Mouse (Mus musculus) stomach, embryonic 14.5 days (tissue): ENCODE measurements around the gene Chid1. TPM values are rescaled to one million over a fixed set of nuclear protein-coding genes. Genes with fewer than 3 reads are reported as not detected.
A peak's percentile ranks its signal among the peaks of the same experiment; 100 is the strongest.

Experiments
- ATAC-seq: fragments of 200-750 bp; cut with Nextera tagmentation; 2 replicates; pipeline ENCODE4 v1.8.0; 2017; ENCODE audit warnings: low read depth, moderate TSS enrichment; ENCODE audit not compliant: insufficient number of reproducible peaks, insufficient read depth, low FRiP score
- H3K27ac ChIP-seq: fragments of 300-500 bp; sonication (generic); 2 replicates; pipeline ENCODE4 v1.5.1; 2014; ENCODE audit warnings: mild to moderate bottlenecking, low read length, moderate library complexity, mixed read lengths
- H3K27me3 ChIP-seq: fragments of 300-500 bp; sonication (generic); 2 replicates; pipeline ENCODE4 v1.6.1; 2014; ENCODE audit warnings: low read length, control low read depth, mixed read lengths; ENCODE audit not compliant: control insufficient read depth, insufficient read depth
- H3K36me3 ChIP-seq: fragments of 300-500 bp; sonication (generic); 2 replicates; pipeline ENCODE4 v1.6.1; 2014; ENCODE audit warnings: mild to moderate bottlenecking, control low read depth, low read length, moderate library complexity, mixed read lengths; ENCODE audit not compliant: control insufficient read depth, insufficient read depth
- H3K4me1 ChIP-seq: fragments of 300-500 bp; sonication (generic); 2 replicates; pipeline ENCODE4 v1.6.1; 2014; ENCODE audit warnings: low read length, control low read depth, mixed read lengths; ENCODE audit not compliant: control insufficient read depth, insufficient read depth
- H3K4me2 ChIP-seq: fragments of 300-500 bp; sonication (generic); replicated peaks from 2 replicates; pipeline ENCODE4 v1.6.1; 2014; ENCODE audit warnings: low read depth, low read length, control low read depth
- H3K4me3 ChIP-seq: fragments of 300-500 bp; sonication (generic); 2 replicates; pipeline ENCODE4 v1.5.1; 2014; ENCODE audit warnings: low read depth, low read length, control low read depth
- H3K9ac ChIP-seq: fragments of 300-500 bp; sonication (generic); replicated peaks from 2 replicates; pipeline ENCODE4 v1.6.1; 2014; ENCODE audit warnings: low read depth, mild to moderate bottlenecking, control low read depth, low read length, moderate library complexity, mixed read lengths
- H3K9me3 ChIP-seq: fragments of 300-500 bp; sonication (generic); 2 replicates; pipeline ENCODE4 v1.6.1; 2016; ENCODE audit warnings: low read depth, low read length, control low read depth; ENCODE audit not compliant: control insufficient read depth
- WGBS: fragments of 180-500 bp; shearing (Covaris S2); extraction: QIAGEN DNeasy Blood & Tissue Kit; methylation state at CpG from one replicate; pipeline ENCODE4 v1.1.7; 2014; 5-methylcytosine and 5-hydroxymethylcytosine counted together
- polyA plus RNA-seq: library from polyadenylated mRNA; unstranded; fragments of >200 nt; fragmentation: Nextera tagmentation; extraction: Ambion mirVana; gene quantifications from 2 replicates; pipeline ENCODE4 v1.2.1, GENCODE M21; 2014

Chid1 gene
- polyA plus RNA-seq, 1 experiment from 2014 or later = 37.4 TPM

GRCm38 (mm10) chr7:141475805-141476158 lies 63.9 kb downstream of the Chid1 start:
- H3K9me3 ChIP-seq = no peaks in the 10 kb centered on the region
- H3K4me2 ChIP-seq = peak overlapping the region; percentile 88
- 1% methylated on average over 12 of the region's 12 CpGs for WGBS
- no peaks in the 10 kb centered on the region for H3K27me3 ChIP-seq
- H3K27ac ChIP-seq = peak overlapping the region; percentile 95
- H3K36me3 ChIP-seq = peaks cover 19% of the 10 kb centered on the region
- no peak for ATAC-seq
- H3K9ac ChIP-seq = peak overlapping the region; percentile 76
- H3K4me3 ChIP-seq = peak overlapping the region; percentile 75
- peaks cover 27% of the 10 kb centered on the region for H3K4me1 ChIP-seq

DNA sequence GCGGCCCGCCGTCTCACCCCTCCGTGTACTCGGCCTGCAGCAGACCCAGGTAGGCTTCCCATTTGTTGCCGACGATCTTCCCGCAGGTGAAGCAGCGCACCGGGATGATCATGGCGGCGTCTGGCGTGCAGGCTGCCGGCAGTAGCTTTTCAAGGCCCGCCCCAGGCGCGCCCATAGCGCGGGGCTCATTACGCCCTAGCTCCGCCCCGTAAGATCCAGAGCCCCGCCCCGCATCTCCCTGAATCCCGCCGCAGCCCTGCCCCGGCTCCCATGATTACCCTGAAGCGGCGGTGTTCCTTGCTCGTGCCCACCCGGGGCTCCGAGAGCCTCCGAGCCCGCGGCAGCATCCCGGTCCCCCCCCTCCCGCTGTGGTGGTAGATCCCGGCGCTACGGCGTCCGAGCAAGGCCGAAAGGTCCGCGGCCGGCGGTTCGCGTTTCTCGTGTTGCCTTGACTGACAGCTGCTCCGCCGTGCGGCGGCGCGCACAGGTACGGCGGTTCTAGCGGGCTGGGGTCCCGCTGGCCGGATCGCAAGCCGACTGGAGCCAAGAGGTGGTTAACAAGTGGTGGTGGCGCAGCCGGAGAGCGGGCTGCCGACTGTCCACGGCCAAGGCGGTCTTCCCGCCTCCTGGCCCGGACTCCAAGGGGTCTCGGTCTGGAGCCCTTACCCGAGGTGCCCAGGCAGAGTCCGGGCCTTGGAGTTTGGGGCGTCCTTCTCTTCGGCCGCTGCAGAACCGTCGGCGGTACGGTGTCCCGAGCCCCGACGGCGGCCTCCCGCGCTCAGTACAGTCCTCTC lies 64.4 kb downstream of the Chid1 start, which contains the start of the genes Polr2l and Tspan4:
TSS of gene Polr2l (minus strand) at position 122 of the 794 bp plus-strand sequence.
TSS of gene Tspan4 (plus strand) at position 230 of the 794 bp plus-strand sequence.
- no peaks in the 10 kb centered on the region for H3K27me3 ChIP-seq
- H3K36me3 ChIP-seq = peaks cover 25% of the 10 kb centered on the region
- peak within 1 kb of the TSS; percentile 88 for H3K4me2 ChIP-seq
- H3K4me3 ChIP-seq = peak within 1 kb of the TSS; percentile 75
- WGBS = under 1% methylated on average over 80 of the region's 87 CpGs
- H3K9me3 ChIP-seq = no peaks in the 10 kb centered on the region
- peak; percentile 69 for ATAC-seq
- H3K9ac ChIP-seq = peak within 1 kb of the TSS; percentile 76
- H3K4me1 ChIP-seq = peaks cover 27% of the 10 kb centered on the region
- H3K27ac ChIP-seq = peak within 1 kb of the TSS; percentile 95

DNA sequence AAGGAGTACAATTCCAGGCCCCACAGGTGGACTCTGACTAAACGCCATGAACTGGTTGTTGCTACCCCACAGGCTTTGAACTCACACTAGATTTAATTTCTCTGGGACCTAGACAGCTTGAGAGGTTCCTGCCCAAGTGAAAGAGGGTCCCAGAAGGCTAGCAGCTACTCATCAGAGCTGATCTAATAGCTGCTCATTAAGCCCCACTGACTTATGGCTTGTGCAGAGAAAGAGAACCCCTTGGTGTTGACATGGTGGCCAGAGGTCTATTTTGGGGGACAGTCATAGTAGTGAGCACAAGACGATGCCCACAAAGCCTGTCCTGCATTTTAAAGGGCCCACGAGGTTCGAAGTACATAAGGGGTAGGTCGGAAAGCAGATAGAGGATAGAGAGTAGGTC lies 65.5 kb downstream of the Chid1 start:
- Histone ChIP-seq H3K9ac (peak overlapping the region; percentile 76), H3K4me3 (peak overlapping the region; percentile 75), H3K36me3 (peaks cover 31% of the 10 kb centered on the region), H3K27me3 (no peaks in the 10 kb centered on the region), H3K27ac (no peak overlapping the region; the same call in 1 of the 2 replicates), H3K9me3 (no peaks in the 10 kb centered on the region), H3K4me2 (peak overlapping the region; percentile 88), H3K4me1 (peaks cover 31% of the 10 kb centered on the region)
- no peak for ATAC-seq
- WGBS = 12% methylated on average over 5 of the region's 5 CpGs

- Histone ChIP-seq H3K36me3 (peaks cover 31% of the 10 kb centered on the region), H3K4me3 (no peak overlapping the region), H3K27me3 (no peaks in the 10 kb centered on the region), H3K9me3 (no peaks in the 10 kb centered on the region), H3K9ac (no peak overlapping the region), H3K4me1 (peaks cover 36% of the 10 kb centered on the region), H3K27ac (no peak overlapping the region), H3K4me2 (no peak overlapping the region)
- no peak for ATAC-seq
- WGBS = 80% methylated on average over 6 of the region's 6 CpGs
Measured at GRCm38 (mm10) chr7:141472763-141473162, 66.9 kb downstream of the Chid1 start.

- ATAC-seq = no peak
- Histone ChIP-seq H3K27ac (no peak overlapping the region), H3K9me3 (no peaks in the 10 kb centered on the region), H3K9ac (no peak overlapping the region), H3K27me3 (no peaks in the 10 kb centered on the region), H3K4me2 (no peak overlapping the region), H3K36me3 (peaks cover 31% of the 10 kb centered on the region), H3K4me1 (peaks cover 31% of the 10 kb centered on the region), H3K4me3 (no peak overlapping the region)
- WGBS = 71% methylated on average over 6 of the region's 6 CpGs
Measured at GRCm38 (mm10) chr7:141472226-141472625, 67.4 kb downstream of the Chid1 start.

- Histone ChIP-seq H3K9ac (no peak overlapping the region), H3K36me3 (peaks cover 31% of the 10 kb centered on the region), H3K9me3 (no peaks in the 10 kb centered on the region), H3K27ac (no peak overlapping the region), H3K4me2 (no peak overlapping the region), H3K27me3 (no peaks in the 10 kb centered on the region), H3K4me3 (no peak overlapping the region), H3K4me1 (peaks cover 29% of the 10 kb centered on the region)
- ATAC-seq = no peak
- 79% methylated on average over 1 of the region's 1 CpGs for WGBS
Measured at GRCm38 (mm10) chr7:141471236-141471635, 68.4 kb downstream of the Chid1 start.

DNA sequence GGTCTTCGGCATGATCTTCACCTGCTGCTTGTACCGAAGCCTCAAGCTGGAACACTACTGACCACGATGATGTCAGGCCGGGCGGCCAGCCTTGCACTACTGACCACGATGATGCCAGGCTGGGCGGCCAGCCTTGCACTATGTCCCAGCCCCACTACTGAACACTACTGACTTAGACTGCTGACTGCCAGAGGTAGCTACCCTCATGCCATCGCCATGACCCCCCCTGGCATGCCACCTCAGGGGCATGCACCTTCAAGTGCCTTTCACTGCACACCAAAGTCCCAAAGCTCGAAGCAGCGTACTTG lies 69.1 kb downstream of the Chid1 start:
- Histone ChIP-seq H3K27me3 (no peaks in the 10 kb centered on the region), H3K4me1 (peaks cover 28% of the 10 kb centered on the region), H3K4me2 (no peak overlapping the region), H3K36me3 (peaks cover 31% of the 10 kb centered on the region), H3K4me3 (no peak overlapping the region), H3K27ac (no peak overlapping the region), H3K9ac (no peak overlapping the region), H3K9me3 (no peaks in the 10 kb centered on the region)
- WGBS = 93% methylated on average over 10 of the region's 10 CpGs
- ATAC-seq = no peak

DNA sequence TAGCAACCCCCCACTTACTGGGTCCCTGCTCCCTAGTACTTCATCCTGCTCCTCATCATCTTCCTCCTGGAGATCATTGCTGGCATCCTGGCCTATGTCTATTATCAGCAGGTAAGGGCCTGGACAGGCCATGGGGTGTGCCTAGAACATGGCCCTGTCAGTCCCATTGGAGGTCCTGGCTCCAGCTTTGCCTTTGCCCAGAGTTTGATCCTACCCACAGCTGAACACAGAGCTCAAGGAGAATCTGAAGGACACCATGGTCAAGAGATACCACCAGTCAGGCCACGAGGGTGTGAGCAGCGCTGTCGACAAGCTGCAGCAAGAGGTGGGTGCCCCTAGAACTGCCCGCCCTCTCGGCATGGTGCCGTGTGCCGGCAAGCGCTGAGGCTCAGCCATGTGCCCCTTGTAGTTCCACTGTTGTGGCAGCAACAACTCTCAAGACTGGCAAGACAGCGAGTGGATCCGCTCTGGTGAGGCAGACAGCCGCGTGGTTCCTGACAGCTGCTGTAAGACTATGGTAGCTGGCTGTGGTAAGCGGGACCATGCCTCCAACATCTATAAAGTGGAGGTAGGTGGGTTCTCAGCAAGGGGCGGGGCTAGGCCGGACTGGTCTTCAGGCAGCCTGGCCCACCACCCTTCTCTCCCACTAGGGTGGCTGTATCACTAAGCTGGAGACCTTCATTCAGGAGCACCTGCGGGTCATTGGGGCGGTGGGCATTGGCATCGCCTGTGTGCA lies 69.6 kb downstream of the Chid1 start:
- no peak for ATAC-seq
- H3K27ac ChIP-seq = no peak overlapping the region
- H3K4me3 ChIP-seq = no peak overlapping the region
- H3K4me2 ChIP-seq = no peak overlapping the region
- peaks cover 32% of the 10 kb centered on the region for H3K4me1 ChIP-seq
- no peak overlapping the region for H3K9ac ChIP-seq
- WGBS = 88% methylated on average over 18 of the region's 18 CpGs
- peaks cover 31% of the 10 kb centered on the region for H3K36me3 ChIP-seq
- H3K27me3 ChIP-seq = no peaks in the 10 kb centered on the region
- no peaks in the 10 kb centered on the region for H3K9me3 ChIP-seq
